Mouse (Mus musculus) heart, postnatal 4 days (tissue): ENCODE data around the gene Vangl1. TPM values are rescaled to one million over a fixed set of nuclear protein-coding genes. Genes with fewer than 3 reads are reported as not detected.
"Not testable (repeated sequence)": the region's sequence is repeated elsewhere in the genome, so short reads cannot be mapped to it uniquely, and the experiment has no call there.

Experiments used
- DNase-seq: peaks from one replicate; pipeline ENCODE4 v3.0.0; 2021
- total RNA-seq, 2 experiments: library from RNA; stranded (reverse); gene quantifications; 2 replicates each; pipeline ENCODE4 v1.2.3; 2021

Gene Vangl1
- total RNA-seq, 2 experiments from 2014 or later = 35.7 to 37.3 TPM

DNA sequence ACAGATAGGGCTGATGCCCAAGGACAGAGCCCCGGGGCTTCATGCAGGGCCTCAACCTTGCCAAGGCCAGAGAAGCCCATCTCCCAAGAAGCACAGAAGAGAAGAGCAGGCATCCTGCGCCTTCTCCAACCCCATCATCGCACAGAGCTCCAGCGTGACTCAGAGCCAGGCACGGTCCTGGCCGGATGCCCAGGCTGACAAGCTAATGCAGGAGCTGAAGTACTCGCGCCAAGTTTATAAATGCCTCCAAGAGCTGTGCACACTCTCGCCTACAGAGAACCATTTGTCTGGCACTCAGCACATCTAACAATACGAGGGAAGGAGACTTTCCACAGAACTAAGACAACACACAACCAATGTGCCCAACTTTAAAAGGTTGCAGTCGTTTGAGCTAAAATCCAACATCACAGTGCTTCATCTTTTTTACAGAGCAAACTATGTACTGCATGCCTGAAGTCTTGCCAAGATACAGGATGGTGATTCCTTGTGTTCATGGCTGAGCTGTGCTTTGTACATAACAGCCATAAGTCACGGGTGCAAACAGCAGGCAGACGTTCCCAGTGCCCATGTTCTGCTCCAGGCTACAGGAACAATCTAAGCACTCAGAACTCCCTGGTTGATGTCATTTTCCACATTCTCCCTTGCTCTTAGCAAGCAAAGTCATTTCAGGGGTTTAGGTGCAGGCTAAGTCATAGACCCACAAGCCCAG, 35.1 kb downstream of the Vangl1 start:
- peak; percentile 97 for DNase-seq

DNA sequence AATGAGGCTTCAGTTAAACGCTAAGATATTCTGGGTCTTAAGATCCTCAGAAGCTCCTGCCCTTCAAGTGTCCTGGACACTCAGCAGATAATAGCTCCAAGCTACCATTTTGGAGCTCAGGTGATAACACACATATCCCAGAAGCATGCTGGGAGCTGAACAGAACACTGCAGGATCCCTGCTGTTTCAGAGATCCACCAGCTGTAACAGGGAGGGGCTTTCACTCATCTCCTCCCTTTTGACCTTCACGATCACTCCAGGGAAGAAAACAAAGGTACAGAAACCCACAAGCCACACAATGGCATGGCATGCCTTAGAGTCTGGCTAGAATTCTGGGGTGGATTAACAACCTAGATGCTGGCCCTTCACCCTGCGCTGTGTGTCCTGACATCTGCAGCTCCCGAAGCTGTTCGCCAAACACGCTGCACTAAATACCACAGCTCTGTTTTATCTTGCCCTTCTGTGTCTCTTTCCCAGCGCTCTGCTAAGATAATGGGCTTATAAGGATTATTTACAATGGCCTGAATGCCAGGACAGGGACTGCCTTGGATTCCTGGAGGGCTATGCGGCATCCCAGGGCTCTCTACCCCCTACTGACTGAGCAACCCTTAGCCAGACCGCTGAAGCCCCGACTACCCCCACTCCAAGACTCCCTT, 36.8 kb downstream of the Vangl1 start:
- no peak for DNase-seq

DNA sequence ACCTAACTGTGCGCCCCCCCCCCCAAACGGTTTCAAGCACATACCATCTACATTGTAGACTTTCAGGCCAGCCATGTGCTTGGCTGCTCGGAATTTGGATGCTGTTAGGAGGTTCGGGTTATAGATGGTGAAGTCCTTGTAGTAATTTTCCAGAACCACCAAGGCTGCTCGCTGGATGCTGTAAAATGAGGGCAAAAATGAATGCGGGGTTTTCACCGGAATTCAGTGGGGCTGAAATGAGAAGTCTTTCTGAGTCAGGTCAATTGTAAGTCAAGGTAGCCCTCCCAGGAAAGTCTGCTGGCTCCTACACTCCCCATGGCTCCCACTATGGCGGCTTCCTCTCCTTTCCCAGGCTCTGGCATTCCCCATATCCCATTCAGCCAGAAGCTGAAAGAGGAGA, 37.7 kb downstream of the Vangl1 start:
- no peak for DNase-seq

DNA sequence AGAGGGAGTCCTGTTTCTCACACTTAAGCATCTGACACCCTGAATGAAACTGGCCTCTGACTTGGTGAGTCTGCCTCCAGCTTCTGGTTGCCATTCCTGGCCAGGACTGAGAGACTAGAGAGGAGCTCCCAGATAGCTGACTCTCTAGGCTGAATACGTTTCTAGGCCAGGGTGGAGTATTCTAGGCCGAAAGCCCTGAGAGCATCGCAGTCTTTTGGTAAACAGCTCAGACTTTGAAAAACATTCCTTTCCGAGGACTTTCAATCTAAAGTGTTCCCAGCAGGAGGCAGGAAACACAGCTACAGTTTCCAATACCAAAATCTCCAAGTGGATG, 38.2 kb downstream of the Vangl1 start:
- no peak for DNase-seq

DNA sequence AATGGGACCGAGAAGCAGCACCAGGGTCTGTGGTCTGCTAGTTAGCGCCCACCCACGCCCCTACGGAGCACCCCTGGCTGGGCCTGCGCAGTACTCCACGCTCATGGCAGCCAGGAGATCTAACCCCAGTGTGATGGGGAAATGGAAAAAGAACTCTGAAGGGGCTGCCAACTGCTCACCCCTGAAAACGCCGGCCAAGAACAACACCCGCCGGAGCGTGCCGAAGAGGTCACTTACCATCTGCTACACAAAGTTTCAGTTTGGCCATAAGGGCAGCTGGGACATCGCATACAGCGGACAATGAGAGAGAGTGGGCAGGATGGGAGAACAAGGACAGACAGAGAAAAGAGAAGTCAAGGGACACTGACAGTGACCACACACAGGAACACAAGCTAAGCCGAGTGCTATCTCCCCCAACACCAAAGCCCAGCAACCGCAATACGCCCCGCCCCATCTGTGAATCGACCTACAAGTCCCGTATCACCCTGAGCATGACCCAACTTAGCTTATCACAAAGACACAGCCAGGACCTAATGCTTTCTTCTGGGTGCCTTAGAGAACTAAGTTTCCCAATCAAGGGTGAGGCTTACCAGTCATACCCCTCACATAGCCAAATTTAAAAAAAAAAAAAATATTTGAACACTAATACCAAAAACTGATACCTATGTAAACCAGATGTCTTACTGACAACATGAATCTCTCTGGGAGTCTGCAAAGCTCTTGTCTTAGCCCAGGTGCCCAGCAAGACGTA, 38.8 kb downstream of the Vangl1 start:
- DNase-seq = no peak

DNA sequence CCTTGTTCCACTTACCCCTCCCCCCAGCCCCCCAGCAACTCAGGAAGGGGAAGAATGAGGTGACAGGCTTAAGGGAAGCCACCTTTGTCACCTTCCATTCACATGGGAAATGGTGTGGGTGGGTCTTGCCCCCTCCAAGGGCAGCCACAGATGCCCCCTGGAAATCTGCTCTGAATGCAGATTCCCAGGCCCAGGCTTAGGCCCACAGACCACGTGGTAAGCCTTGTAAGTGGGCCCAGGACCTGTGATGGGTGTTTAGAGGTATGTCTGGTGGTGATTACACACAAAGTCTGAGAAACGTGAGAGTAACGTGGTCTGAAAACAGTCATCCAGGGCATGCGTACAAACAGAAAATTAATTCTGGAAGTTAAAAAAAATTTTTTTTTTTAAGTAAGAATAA, 39.6 kb downstream of the Vangl1 start:
- DNase-seq = no peak

DNA sequence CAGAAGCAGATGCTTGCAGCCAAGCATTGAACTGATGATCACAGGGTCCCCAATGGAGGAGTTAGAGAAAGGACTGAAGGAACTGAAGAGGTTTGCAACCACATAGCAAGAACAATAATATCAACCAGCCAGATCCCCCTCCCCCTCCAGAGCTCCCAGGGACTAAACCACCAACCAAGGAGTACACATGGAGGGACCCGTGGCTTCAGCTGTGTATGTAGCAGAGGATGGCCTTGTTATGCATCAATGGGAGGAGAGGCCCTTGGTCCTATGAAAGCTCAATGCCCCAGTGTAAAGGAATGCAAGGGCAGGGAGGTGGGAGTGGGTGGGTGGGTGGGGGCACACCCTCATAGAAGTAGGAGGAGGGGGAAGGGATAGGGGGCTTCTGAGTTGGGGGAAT, 40.6 kb downstream of the Vangl1 start:
- DNase-seq = not testable (repeated sequence)

DNA sequence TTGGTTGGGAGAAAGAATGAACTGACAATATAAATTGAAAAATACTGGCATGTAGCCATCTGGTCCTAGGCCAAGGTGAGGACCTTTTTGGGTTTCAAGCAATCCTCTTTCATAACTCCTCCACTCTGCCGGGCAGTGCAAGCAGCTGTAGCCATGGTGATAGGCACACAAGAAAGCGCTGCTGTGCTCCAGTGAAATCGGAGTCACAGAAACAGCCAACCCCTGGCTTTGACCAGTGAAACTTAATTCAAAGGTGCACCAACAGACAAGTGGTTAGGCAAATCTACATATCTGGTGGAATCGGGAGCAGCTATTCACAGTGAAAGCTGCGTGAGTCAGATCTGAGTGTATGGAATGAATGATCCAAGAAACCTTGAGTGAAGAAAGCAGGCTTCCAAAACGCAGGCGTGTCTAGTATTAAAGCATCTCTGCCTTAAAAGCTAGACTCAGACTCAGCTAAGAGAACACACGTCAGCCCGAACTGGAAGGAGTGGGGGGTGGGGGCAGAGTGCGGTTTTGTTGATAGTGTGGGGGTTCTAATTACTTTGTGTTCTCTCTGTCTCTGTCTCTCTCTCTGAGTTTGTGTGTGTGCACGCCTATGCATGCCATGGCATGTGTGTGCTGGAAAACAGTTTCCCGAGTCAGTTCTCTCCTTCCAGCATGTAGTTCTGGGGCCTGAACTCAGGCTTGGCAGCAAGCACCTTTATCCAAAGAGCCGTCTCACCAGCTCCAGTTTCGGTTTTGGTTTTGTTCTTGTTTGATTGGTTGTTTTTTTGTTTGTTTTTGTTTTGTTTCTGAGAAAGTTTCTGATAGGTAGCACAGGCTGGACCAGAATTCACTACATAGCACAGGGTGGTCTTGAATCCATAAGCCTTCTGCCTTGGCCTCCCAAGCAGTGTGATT, 44.8 kb downstream of the Vangl1 start:
- peak; percentile 45 for DNase-seq

DNA sequence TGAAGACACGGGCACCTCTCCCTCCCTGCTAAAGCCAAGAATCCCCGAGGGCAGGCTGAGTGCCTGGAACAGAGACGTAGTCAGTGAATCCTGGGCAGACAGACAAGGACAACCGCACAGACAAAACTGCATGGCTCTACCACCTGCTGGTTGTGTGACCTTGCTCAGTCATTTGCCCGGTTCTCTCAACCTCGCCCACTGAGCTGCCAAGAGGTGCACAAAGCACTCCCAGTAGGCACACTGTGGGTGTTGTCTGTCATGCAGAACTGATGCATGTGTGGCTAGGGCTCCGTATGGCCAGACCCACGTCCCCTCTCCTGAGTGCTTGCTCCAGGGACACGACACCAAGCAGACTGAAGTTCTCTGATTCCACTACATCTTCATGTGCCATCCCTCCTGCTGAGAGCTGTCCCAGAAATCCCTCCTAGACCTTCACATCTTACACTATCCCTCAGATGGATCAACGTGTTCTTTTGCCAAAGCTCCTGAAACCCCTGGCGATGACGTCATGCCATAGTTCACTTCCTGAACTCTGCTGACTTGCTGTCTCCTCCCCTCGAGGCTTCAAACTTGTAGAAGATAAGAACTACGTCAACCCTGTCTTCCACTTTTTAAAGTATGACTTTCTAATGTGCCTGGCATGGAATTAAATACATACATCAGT, 45.6 kb downstream of the Vangl1 start:
- DNase-seq = no peak

DNA sequence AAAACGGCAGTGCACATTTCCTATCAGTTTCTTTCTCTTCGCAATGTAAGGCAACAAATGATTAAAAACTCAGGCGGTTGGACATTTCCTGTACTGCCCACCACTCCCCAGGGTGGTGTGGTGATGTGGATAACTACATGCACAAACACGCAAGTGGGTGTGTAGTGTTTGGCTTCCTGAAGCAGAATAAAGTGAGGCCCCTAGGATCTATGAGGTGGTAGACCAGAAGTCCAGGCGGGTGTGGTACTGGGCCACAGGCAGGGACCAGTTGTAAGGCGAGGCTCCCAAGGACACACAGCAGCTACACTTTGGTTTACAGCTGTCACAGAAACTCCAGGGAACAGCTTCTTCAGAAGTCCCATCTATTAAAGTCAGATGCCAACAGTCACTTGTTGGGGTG, 46.8 kb downstream of the Vangl1 start:
- no peak for DNase-seq

DNA sequence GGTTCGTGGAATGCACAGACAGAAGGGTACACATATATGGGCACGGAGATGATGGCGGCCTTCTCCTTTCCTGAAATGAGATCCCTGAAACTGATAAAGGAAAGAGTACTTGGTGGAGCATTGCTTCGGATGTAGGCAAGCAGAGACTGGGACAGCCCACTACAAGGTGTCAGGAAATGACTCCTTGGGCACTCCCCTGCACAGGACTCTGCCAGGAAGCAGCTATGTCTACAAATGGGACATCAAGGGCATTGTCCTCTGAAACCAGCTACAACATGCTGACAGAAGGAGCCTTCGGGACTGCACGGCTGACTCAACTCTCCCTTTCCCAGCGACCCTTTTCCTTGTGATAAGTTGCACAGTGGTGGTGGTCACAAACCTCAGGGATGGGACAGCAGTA, 47.8 kb downstream of the Vangl1 start:
- no peak for DNase-seq

DNA sequence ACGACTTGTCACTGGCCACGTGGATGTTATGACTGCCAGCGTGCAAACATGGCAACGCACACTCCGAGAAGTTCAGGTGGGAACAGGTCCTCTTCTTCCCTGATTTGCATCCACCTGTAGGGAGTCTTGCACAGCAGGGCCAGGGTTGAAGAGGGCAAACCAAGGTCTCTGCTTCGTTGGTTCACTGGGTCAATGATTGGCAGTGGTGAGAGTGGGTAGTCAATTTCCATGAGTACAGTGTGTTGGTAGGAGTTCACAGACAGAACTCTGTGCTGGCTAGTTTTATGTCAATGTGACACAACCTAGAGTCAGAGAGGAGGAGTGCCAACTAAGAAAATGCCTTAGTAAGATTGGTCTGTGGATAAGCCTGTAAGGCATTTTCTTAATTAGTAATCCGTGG, 50.4 kb downstream of the Vangl1 start:
- no peak for DNase-seq

DNA sequence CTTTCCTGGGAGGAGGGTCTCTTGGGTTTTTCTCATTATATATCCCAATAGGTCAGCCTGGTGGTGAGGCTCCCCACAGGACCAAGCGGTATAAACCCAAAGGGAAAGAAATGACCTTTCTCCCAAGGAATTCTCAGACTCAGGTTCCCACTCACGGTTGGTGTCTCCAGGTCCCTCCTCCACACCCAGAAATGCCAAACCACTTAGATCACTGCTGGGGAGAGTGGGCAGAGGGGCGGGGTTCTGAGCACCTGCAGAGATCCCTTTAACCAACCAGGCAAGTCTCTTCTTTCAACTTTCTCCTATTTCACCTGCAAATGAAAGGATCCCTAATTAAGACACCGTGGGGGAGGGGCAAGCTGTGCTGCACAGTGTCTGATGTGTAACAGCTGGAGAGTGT, 51.6 kb downstream of the Vangl1 start:
- no peak for DNase-seq

DNA sequence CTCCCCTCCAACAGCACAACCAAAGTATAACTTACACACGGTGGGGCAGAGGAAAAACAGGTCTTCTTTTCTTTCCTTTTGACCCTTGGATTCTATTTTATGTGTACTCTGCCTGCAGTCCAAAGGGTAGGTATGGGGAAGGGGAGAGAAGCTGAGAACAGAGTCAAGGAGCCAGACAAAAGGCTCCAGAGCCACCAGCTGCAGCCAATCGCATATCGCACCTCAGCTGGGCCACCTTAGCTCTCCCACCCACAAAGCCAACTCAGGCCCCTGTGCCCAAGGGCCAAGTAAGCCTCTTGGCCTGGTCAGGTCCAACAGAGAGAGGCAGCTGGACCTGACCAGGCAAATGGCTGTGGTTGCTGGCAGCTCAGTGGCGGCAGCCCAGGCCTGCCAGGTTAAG, 52.0 kb downstream of the Vangl1 start:
- DNase-seq = no peak

DNA sequence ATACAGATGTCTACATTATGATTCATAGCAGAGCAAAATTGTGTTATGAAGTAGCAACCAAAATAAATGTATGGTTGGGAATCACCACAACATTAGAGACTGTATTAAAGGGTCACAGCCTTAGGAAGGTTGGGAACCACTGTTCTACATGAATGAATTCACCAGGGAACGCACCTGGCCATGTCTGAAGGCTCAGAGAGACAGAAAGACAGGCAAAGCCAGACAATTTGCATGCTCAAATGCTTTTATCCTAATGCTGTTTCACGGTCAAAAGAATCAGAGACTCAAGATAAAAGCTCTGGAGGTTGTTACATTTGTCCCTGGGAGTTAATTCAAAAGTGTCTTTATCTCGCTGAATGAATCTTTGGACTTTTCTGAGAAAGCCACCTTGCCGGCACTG, 52.6 kb downstream of the Vangl1 start:
- no peak for DNase-seq

DNA sequence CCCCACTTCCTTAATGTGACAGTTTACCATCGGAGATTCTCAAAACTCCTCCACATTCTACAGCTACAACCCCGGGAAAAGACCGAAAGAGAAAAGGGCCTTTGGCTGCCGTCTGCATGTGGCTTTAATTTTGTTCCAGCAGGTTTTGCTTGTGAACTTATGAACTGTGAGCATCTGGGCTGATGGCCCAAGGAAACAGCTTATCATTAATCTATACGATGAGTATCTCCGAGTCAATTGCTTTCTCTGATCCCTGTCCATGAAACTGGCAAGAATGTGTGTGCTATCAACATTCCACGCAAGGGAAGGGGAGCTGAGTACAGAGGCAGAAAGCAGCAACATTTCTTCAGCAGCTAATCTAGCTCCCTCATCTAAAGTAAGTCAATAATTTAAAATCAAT, 54.6 kb downstream of the Vangl1 start:
- no peak for DNase-seq

DNA sequence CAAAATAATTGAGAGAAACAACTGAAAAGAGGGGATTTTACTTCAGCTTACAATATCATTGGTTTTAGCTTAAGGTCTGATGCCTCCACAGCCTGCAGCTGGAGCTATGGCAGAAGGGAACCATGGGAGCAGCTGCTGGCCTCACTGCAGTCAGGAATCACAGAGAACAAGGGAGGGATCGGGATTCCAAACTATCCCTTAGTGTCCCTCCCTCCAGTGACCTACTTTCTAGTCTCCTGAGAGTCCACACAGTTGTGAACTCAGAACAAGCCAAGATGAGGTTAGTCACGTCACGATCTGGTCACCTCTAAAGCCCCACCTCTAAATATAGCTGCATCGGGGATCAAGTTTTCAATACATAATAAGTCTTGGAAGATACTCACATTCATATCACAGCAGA, 57.3 kb downstream of the Vangl1 start:
- DNase-seq = no peak

DNA sequence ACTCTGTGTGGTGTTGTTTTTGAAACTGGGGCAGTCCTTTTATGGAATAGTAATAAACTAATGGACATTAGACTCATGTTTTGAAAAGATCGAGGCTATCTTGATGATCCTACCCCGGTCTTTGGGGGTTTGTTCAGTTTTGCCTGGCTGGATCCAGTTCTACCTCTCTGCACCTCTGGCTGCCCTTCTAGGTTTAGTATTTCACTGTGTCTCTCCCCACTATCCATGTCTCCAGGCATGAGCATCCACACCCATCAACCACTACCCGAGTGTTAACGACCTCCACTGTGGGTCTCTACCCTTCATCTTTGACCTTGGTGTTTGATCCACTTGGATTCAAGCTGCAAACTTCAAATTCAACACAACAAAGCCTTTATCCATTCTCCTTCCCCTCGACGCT, 58.1 kb downstream of the Vangl1 start:
- no peak for DNase-seq

DNA sequence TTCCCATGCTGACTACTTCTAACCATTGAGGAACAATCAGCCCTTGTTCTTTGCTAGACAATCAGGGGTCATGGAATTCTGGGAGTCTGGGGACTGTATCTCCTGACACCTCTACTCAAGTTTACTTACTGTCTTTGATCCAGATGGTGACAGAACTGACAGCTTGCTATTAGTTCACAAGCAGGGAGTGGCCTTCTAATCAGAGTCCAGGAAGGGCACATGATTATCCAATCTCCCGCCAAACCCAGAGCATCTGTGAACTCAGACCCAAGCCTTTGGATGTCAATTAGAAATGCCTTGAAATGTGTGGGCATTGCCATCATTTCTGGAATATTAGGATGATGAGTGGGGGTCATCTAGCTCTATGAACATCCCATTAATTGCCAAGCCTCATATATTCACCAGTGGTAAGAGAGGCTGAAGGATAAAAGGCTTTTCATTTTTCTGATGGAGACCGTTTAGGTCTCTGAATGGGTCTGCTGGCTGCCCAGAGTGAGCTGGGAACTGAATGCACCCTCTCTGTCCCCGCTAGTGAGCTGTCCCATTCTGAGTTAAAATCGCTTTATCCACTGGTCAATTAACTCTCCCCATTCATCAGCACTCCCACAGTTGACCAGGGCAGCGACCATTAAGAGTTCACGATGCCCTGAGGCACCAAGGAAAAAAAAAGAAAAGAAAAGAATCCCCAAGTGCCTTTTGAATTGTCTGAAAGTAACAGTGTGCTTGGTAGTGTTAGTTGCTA, 58.7 kb downstream of the Vangl1 start:
- DNase-seq = no peak

DNA sequence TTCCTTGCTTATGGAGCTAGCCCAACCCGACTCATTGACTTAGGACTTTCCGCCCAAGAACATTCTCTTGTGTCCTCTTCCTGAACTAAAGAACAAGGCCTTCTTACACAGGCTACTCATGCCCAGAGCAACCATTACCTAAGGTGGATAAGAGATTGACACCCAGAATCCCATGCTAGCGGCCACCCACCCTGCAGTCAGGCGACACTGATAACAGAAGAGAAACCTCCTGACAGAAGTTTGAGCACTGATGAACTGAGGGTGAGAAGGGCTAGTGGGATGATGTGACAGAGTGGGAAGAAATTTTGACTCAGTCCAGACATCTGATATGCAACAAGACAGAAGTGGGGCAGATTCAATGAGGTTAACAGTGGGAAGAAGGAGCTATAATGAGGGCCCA, 60.1 kb downstream of the Vangl1 start:
- DNase-seq = no peak

DNA sequence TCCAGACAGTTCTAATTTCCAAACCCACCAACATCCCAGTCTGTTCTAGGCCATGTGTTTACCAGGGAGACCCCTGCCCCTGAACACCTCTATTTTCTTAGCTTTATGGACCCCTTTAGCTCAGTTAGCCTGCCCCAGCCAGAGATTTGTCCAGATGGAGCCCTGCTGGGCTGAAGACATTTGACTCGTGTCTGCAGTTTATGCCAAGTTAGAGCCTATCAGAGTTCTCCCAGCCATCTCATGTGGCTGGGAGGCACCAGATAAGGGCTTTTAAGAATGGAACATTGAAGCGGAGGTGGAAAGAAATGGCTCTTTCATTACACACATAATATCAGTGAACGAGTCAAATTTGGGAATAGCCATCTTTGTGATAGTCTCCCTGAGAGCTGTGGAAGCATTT, 61.0 kb downstream of the Vangl1 start:
- no peak for DNase-seq

DNA sequence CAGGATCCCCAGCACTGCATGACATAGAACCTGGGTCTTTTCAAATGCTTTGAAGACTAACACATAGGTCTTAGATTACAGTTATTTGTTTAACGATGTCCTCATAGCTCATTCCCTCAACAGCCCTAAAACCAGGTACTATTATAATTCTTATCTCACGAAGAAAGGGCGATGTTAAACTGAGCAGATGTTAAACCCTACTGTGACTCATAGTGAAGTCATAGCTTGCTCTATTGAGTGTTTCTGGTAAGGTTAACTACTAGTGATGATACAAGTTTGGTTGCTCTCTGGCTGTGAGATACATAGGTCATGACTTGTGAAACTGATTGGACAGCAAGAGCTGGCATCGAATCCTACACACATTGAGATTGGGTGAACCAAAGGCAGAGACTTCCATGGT, 61.5 kb downstream of the Vangl1 start:
- DNase-seq = no peak
